Mouse (Mus musculus): ENCODE measurements around the gene Acp7.

DNA sequence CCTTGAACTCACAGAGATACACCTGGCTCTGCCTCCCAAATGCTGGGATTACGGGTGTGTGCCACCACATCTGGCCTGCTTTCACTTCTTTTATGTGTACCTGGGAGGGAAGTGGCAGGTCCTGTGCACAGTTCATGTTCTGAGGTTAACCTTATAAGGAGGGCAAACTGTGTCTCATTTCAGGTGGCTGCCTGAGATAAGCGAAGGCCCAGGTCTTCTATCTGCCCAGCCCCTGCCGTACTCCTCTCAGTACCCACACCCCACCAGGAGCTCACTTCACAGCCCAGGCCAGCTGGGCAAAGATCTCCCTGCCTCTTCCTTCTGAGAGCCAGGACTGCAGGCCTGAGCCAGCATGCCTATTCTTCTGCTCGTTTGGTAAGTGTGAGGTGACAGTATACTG lies 49.4 kb downstream of the Acp7 start:
- TF ChIP-seq CTCF (IDR thresholded peaks at IDR 0.05; ENCODE audit: low read depth, low read length) (no peak), POLR2A (IDR thresholded peaks at IDR 0.05; ENCODE audit: borderline replicate concordance, low read depth, low read length) (no peak)
